Mouse (Mus musculus): ENCODE results near the gene BC100530. TPM values are rescaled to one million over a fixed set of nuclear protein-coding genes. Genes with fewer than 3 reads are reported as not detected.
"Not testable (repeated sequence)": the region's sequence is repeated elsewhere in the genome, so short reads cannot be mapped to it uniquely, and the experiment has no call there.

Gene BC100530
- 3.7 and 3.8 TPM in 2 replicates for polyA plus RNA-seq (2015; fragmentation: Nextera tagmentation; extraction: Ambion mirVana)

- ATAC-seq (ENCODE audit: low read depth); H3K4me1 ChIP-seq (replicated peaks); H3K9me3 ChIP-seq; H3K27ac ChIP-seq (replicated peaks); H3K27me3 ChIP-seq; H3K4me2 ChIP-seq; H3K9ac ChIP-seq; H3K36me3 ChIP-seq; H3K4me3 ChIP-seq: not testable (repeated sequence)
- 85% methylated on average over 3 of the region's 3 CpGs for WGBS
Observed at GRCm38 (mm10) chr16:36367648-36368047, at the start of gene BC100530. Gene BC100530, minus strand, starts transcription at chr16:36367748.

- no peaks in the 10 kb centered on the region for H3K9me3 ChIP-seq
- H3K4me1 ChIP-seq (replicated peaks): no peaks in the 10 kb centered on the region
- no peak within 1 kb of the TSS for H3K4me2 ChIP-seq
- H3K27ac ChIP-seq (replicated peaks): no peak within 1 kb of the TSS
- no peaks in the 10 kb centered on the region for H3K36me3 ChIP-seq
- H3K9ac ChIP-seq: no peak within 1 kb of the TSS
- H3K27me3 ChIP-seq: no peaks in the 10 kb centered on the region
- no peak within 1 kb of the TSS for H3K4me3 ChIP-seq
- ATAC-seq (ENCODE audit: low read depth): no peak
Observed at GRCm38 (mm10) chr16:36408357-36408756, 40.8 kb upstream of the BC100530 start, which contains the start of gene Stfa2. Gene Stfa2, minus strand, starts transcription at chr16:36408457.

- no peaks in the 10 kb centered on the region for H3K4me1 ChIP-seq (replicated peaks)
- 21% methylated on average over 4 of the region's 4 CpGs for WGBS
- no peak overlapping the region for H3K9ac ChIP-seq
- H3K27ac ChIP-seq (replicated peaks): no peak overlapping the region
- no peaks in the 10 kb centered on the region for H3K36me3 ChIP-seq
- no peak for ATAC-seq (ENCODE audit: low read depth)
- H3K4me3 ChIP-seq: no peak overlapping the region
- H3K9me3 ChIP-seq: no peaks in the 10 kb centered on the region
- no peaks in the 10 kb centered on the region for H3K27me3 ChIP-seq
- no peak overlapping the region for H3K4me2 ChIP-seq
Observed at GRCm38 (mm10) chr16:36389060-36389459, 21.5 kb upstream of the BC100530 start.

GRCm38 (mm10) chr16:36337171-36337570 lies 30.4 kb downstream of the BC100530 start:
- H3K4me3 ChIP-seq: no peak overlapping the region
- no peak overlapping the region for H3K9ac ChIP-seq
- WGBS: 62% methylated on average over 2 of the region's 2 CpGs
- H3K27ac ChIP-seq (replicated peaks): no peak overlapping the region
- H3K4me1 ChIP-seq (replicated peaks): no peaks in the 10 kb centered on the region
- H3K36me3 ChIP-seq: no peaks in the 10 kb centered on the region
- ATAC-seq (ENCODE audit: low read depth): no peak
- H3K4me2 ChIP-seq: no peak overlapping the region
- no peaks in the 10 kb centered on the region for H3K27me3 ChIP-seq
- no peaks in the 10 kb centered on the region for H3K9me3 ChIP-seq

- H3K9me3 ChIP-seq: no peaks in the 10 kb centered on the region
- no peak within 1 kb of the TSS for H3K27ac ChIP-seq (replicated peaks)
- no peak within 1 kb of the TSS for H3K4me3 ChIP-seq
- no peak within 1 kb of the TSS for H3K4me2 ChIP-seq
- ATAC-seq (ENCODE audit: low read depth): no peak
- H3K27me3 ChIP-seq: no peaks in the 10 kb centered on the region
- no peaks in the 10 kb centered on the region for H3K4me1 ChIP-seq (replicated peaks)
- WGBS: 86% methylated on average over 3 of the region's 3 CpGs
- no peak within 1 kb of the TSS for H3K9ac ChIP-seq
- H3K36me3 ChIP-seq: no peaks in the 10 kb centered on the region
Observed at GRCm38 (mm10) chr16:36334232-36334631, 33.3 kb downstream of the BC100530 start, which contains the start of gene BC117090. Gene BC117090, minus strand, starts transcription at chr16:36334332.

GRCm38 (mm10) chr16:36319286-36319685 lies 48.3 kb downstream of the BC100530 start:
- ATAC-seq (ENCODE audit: low read depth): no peak
- no peaks in the 10 kb centered on the region for H3K27me3 ChIP-seq
- H3K9ac ChIP-seq: no peak overlapping the region
- no peaks in the 10 kb centered on the region for H3K9me3 ChIP-seq
- H3K36me3 ChIP-seq: no peaks in the 10 kb centered on the region
- H3K4me3 ChIP-seq: no peak overlapping the region
- no peak overlapping the region for H3K27ac ChIP-seq (replicated peaks)
- H3K4me1 ChIP-seq (replicated peaks): no peaks in the 10 kb centered on the region
- no peak overlapping the region for H3K4me2 ChIP-seq

GRCm38 (mm10) chr16:36316111-36316510 lies 51.4 kb downstream of the BC100530 start:
- H3K4me2 ChIP-seq; H3K9me3 ChIP-seq; ATAC-seq (ENCODE audit: low read depth); H3K36me3 ChIP-seq; H3K9ac ChIP-seq; H3K4me3 ChIP-seq; H3K27ac ChIP-seq (replicated peaks); H3K27me3 ChIP-seq; H3K4me1 ChIP-seq (replicated peaks): not testable (repeated sequence)
- WGBS: 72% methylated on average over 6 of the region's 6 CpGs

Other genes with a start within 250 kb of the BC100530 start
- gene Csta1, start 236.5 kb downstream of the BC100530 start, polyA plus RNA-seq (2015; fragmentation: Nextera tagmentation; extraction: Ambion mirVana): not detected in 2 replicates
- gene Stfa2l1, start 210.9 kb downstream of the BC100530 start, polyA plus RNA-seq (2015; fragmentation: Nextera tagmentation; extraction: Ambion mirVana): 0.85 and 0.92 TPM in 2 replicates
- gene Gm5483, start 183.5 kb downstream of the BC100530 start, polyA plus RNA-seq (2015; fragmentation: Nextera tagmentation; extraction: Ambion mirVana): 1.5 and 1.7 TPM in 2 replicates
- gene Gm5416, start 157.3 kb downstream of the BC100530 start, polyA plus RNA-seq (2015; fragmentation: Nextera tagmentation; extraction: Ambion mirVana): not detected in 2 replicates
- 0.96 TPM in 1 of 2 replicates, not detected in the other for gene 2010005H15Rik, start 146.3 kb downstream of the BC100530 start, polyA plus RNA-seq (2015; fragmentation: Nextera tagmentation; extraction: Ambion mirVana)
- gene Stfa1, start 90.8 kb downstream of the BC100530 start, polyA plus RNA-seq (2015; fragmentation: Nextera tagmentation; extraction: Ambion mirVana): 3.4 and 3.8 TPM in 2 replicates
- gene BC117090, start 33.4 kb downstream of the BC100530 start, polyA plus RNA-seq (2015; fragmentation: Nextera tagmentation; extraction: Ambion mirVana): not detected in 2 replicates
- gene Stfa2, start 40.7 kb upstream of the BC100530 start, polyA plus RNA-seq (2015; fragmentation: Nextera tagmentation; extraction: Ambion mirVana): 0.95 TPM in 1 of 2 replicates, not detected in the other
- 1.7 TPM in 1 of 2 replicates, not detected in the other for gene Stfa3, start 87.6 kb upstream of the BC100530 start, polyA plus RNA-seq (2015; fragmentation: Nextera tagmentation; extraction: Ambion mirVana)
- not detected in 2 replicates for gene Casr, start 194.4 kb upstream of the BC100530 start, polyA plus RNA-seq (2015; fragmentation: Nextera tagmentation; extraction: Ambion mirVana)